Mouse (Mus musculus) limb, embryonic 14.5 days (tissue): ENCODE measurements around the gene Adrb1. TPM values are rescaled to one million over a fixed set of nuclear protein-coding genes. Genes with fewer than 3 reads are reported as not detected.

ENCODE experiments used
- ATAC-seq: fragments of 200-750 bp; cut with Nextera tagmentation; 2 replicates; pipeline ENCODE4 v1.8.0; 2017; ENCODE audit warnings: low read depth, moderate number of reproducible peaks, moderate TSS enrichment; ENCODE audit not compliant: low FRiP score
- DNase-seq: peaks from one replicate; pipeline ENCODE4 v3.0.0-alpha.2; 2015; ENCODE audit warnings: low spot score
- H3K27ac ChIP-seq: fragments of 300-500 bp; sonication (generic); replicated peaks from 2 replicates; pipeline ENCODE4 v1.5.1; 2014; ENCODE audit warnings: low read depth, mild to moderate bottlenecking, low read length, moderate library complexity, mixed read lengths
- H3K27me3 ChIP-seq: fragments of 300-500 bp; sonication (generic); 2 replicates; pipeline ENCODE4 v1.6.1; 2014; ENCODE audit warnings: low read length, mixed read lengths; ENCODE audit not compliant: control insufficient read depth, insufficient read depth
- H3K36me3 ChIP-seq: fragments of 300-500 bp; sonication (generic); 2 replicates; pipeline ENCODE4 v1.6.1; 2014; ENCODE audit warnings: mild to moderate bottlenecking, low read length, moderate library complexity, mixed read lengths; ENCODE audit not compliant: control insufficient read depth, insufficient read depth
- H3K4me1 ChIP-seq: fragments of 300-500 bp; sonication (generic); 2 replicates; pipeline ENCODE4 v1.6.1; 2014; ENCODE audit warnings: antibody characterized with exemption, low read length, mixed read lengths; ENCODE audit not compliant: control insufficient read depth, insufficient read depth
- H3K4me2 ChIP-seq: fragments of 300-500 bp; sonication (generic); replicated peaks from 2 replicates; pipeline ENCODE4 v1.6.1; 2014; ENCODE audit warnings: low read depth, mild to moderate bottlenecking, low read length, moderate library complexity; ENCODE audit not compliant: severe bottlenecking
- H3K4me3 ChIP-seq: fragments of 300-500 bp; sonication (generic); replicated peaks from 2 replicates; pipeline ENCODE4 v1.5.1; 2014; ENCODE audit warnings: low read length
- H3K9ac ChIP-seq: fragments of 300-500 bp; sonication (generic); 2 replicates; pipeline ENCODE4 v1.6.1; 2014; ENCODE audit warnings: mild to moderate bottlenecking, low read depth, low read length, moderate library complexity; ENCODE audit not compliant: severe bottlenecking
- H3K9me3 ChIP-seq: fragments of 300-500 bp; sonication (generic); 2 replicates; pipeline ENCODE4 v1.6.1; 2016; ENCODE audit warnings: low read length; ENCODE audit not compliant: control insufficient read depth
- POLR2A ChIP-seq: fragments of 200-500 bp; IDR thresholded peaks from 2 replicates; pipeline ENCODE4 v1.8.0; 2012; ENCODE audit warnings: inconsistent platforms, mild to moderate bottlenecking, moderate library complexity, borderline replicate concordance; ENCODE audit not compliant: insufficient read depth, insufficient read length; ENCODE audit errors: extremely low read depth
- WGBS: fragments of 180-500 bp; shearing (Covaris S2); extraction: QIAGEN DNeasy Blood & Tissue Kit; methylation state at CpG from one replicate; pipeline ENCODE4 v1.1.7; 2014; 5-methylcytosine and 5-hydroxymethylcytosine counted together
- polyA plus RNA-seq, 2 experiments: library from polyadenylated mRNA; depleted of rRNA in 1 of 2; stranded (reverse) in 1 of 2; unstranded in 1 of 2; fragments of >200 nt; fragmentation: Nextera tagmentation in 1 of 2; extraction: Ambion mirVana in 1 of 2; gene quantifications; 2 replicates each; pipeline versions ENCODE4 v1.2.1 to v1.2.3; 2012 to 2014

Gene Adrb1
- polyA plus RNA-seq, 2 experiments = 1.3 to 1.7 TPM

GRCm38 (mm10) chr19:56736287-56736686 is 14.3 kb downstream of the Adrb1 start:
- Histone ChIP-seq H3K9ac (no peak overlapping the region), H3K36me3 (no peaks in the 10 kb centered on the region), H3K9me3 (no peaks in the 10 kb centered on the region), H3K4me3 (no peak overlapping the region), H3K4me2 (no peak overlapping the region), H3K4me1 (no peaks in the 10 kb centered on the region), H3K27ac (no peak overlapping the region), H3K27me3 (no peaks in the 10 kb centered on the region)
- DNase-seq = no peak
- no peak for ATAC-seq
- 61% methylated on average over 5 of the region's 5 CpGs for WGBS
- TF ChIP-seq POLR2A = no peak

GRCm38 (mm10) chr19:56745061-56745460 is 23.1 kb downstream of the Adrb1 start:
- Histone ChIP-seq H3K27me3 (no peaks in the 10 kb centered on the region), H3K9me3 (no peaks in the 10 kb centered on the region), H3K4me3 (no peak overlapping the region), H3K27ac (no peak overlapping the region), H3K9ac (no peak overlapping the region), H3K4me1 (0 out of 2 replicates have a peak, but pooled peaks cover 2% of the 10 kb centered on the region), H3K36me3 (no peaks in the 10 kb centered on the region), H3K4me2 (no peak overlapping the region)
- ATAC-seq (no peak), DNase-seq (no peak)
- no peak for TF ChIP-seq POLR2A
- 74% methylated on average over 7 of the region's 7 CpGs for WGBS

GRCm38 (mm10) chr19:56745528-56745927 is 23.5 kb downstream of the Adrb1 start:
- Histone ChIP-seq H3K4me1 (0 out of 2 replicates have a peak, but pooled peaks cover 2% of the 10 kb centered on the region), H3K9me3 (no peaks in the 10 kb centered on the region), H3K36me3 (no peaks in the 10 kb centered on the region), H3K4me3 (no peak overlapping the region), H3K9ac (no peak overlapping the region), H3K27ac (no peak overlapping the region), H3K27me3 (no peaks in the 10 kb centered on the region), H3K4me2 (no peak overlapping the region)
- 64% methylated on average over 5 of the region's 6 CpGs for WGBS
- DNase-seq (no peak), ATAC-seq (no peak)
- TF ChIP-seq POLR2A = no peak

GRCm38 (mm10) chr19:56746618-56747017 is 24.6 kb downstream of the Adrb1 start:
- Histone ChIP-seq H3K9ac (no peak overlapping the region), H3K4me1 (0 out of 2 replicates have a peak, but pooled peaks cover 2% of the 10 kb centered on the region), H3K27ac (no peak overlapping the region), H3K27me3 (no peaks in the 10 kb centered on the region), H3K4me3 (no peak overlapping the region), H3K9me3 (no peaks in the 10 kb centered on the region), H3K4me2 (no peak overlapping the region), H3K36me3 (no peaks in the 10 kb centered on the region)
- 81% methylated on average over 9 of the region's 9 CpGs for WGBS
- no peak for ATAC-seq
- DNase-seq = no peak
- TF ChIP-seq POLR2A = no peak

GRCm38 (mm10) chr19:56747878-56748277 is 25.9 kb downstream of the Adrb1 start:
- Histone ChIP-seq H3K27ac (no peak overlapping the region), H3K9me3 (no peaks in the 10 kb centered on the region), H3K36me3 (no peaks in the 10 kb centered on the region), H3K9ac (no peak overlapping the region), H3K4me2 (no peak overlapping the region), H3K4me1 (0 out of 2 replicates have a peak, but pooled peaks cover 2% of the 10 kb centered on the region), H3K4me3 (no peak overlapping the region), H3K27me3 (no peaks in the 10 kb centered on the region)
- ATAC-seq = no peak
- 80% methylated on average over 10 of the region's 10 CpGs for WGBS
- TF ChIP-seq POLR2A = no peak
- no peak for DNase-seq

GRCm38 (mm10) chr19:56749343-56749742 is 27.3 kb downstream of the Adrb1 start:
- DNase-seq = peak; percentile 38
- Histone ChIP-seq H3K4me1 (0 out of 2 replicates have a peak, but pooled peaks cover 2% of the 10 kb centered on the region), H3K27ac (no peak overlapping the region), H3K4me2 (no peak overlapping the region), H3K4me3 (no peak overlapping the region), H3K9me3 (no peaks in the 10 kb centered on the region), H3K9ac (no peak overlapping the region), H3K27me3 (no peaks in the 10 kb centered on the region), H3K36me3 (no peaks in the 10 kb centered on the region)
- no peak for TF ChIP-seq POLR2A
- ATAC-seq = peak; percentile 53; the same call in 1 of the 2 replicates
- 18% methylated on average over 3 of the region's 3 CpGs for WGBS
